Mouse (Mus musculus) ES-E14 (cell line): ENCODE data around the gene Msi2. TPM values are rescaled to one million over a fixed set of nuclear protein-coding genes. Genes with fewer than 3 reads are reported as not detected.

ENCODE experiments used
- DNase-seq: peaks from one replicate; pipeline ENCODE4 v3.0.0-alpha.2; 2013; ENCODE audit warnings: low read depth, low spot score
- H3K27ac ChIP-seq: 2 replicates; pipeline ENCODE4 v1.5.1; 2012; ENCODE audit warnings: low read depth, mild to moderate bottlenecking, low read length, moderate library complexity, mixed read lengths; ENCODE audit not compliant: poor library complexity, insufficient read depth, severe bottlenecking
- H3K36me3 ChIP-seq: 2 replicates; pipeline ENCODE4 v1.6.1; 2012; ENCODE audit warnings: mild to moderate bottlenecking, low read length, moderate library complexity, mixed read lengths; ENCODE audit not compliant: control insufficient read depth, poor library complexity, insufficient read depth, severe bottlenecking
- H3K4me1 ChIP-seq, 2 experiments: fragments of 150-350 bp in 1 of 2; sonication (generic) in 1 of 2; 2 replicates each; pipeline ENCODE4 v1.6.1; 2012; ENCODE audit warnings: low read length in 2 of 2, mild to moderate bottlenecking in 1 of 2, mixed read lengths in 1 of 2; ENCODE audit not compliant: control insufficient read depth in 2 of 2, insufficient read depth in 2 of 2, poor library complexity in 1 of 2
- H3K4me3 ChIP-seq, 2 experiments: fragments of 150-350 bp in 1 of 2; sonication (generic) in 1 of 2; 2 replicates each; pipeline ENCODE4 v1.5.1; 2012; ENCODE audit warnings: low read length in 2 of 2, low read depth in 1 of 2, mild to moderate bottlenecking in 1 of 2, mixed read lengths in 1 of 2; ENCODE audit not compliant: insufficient read depth in 1 of 2, poor library complexity in 1 of 2, severe bottlenecking in 1 of 2
- H3K9ac ChIP-seq: 2 replicates; pipeline ENCODE4 v1.6.1; 2012; ENCODE audit warnings: low read depth, mild to moderate bottlenecking, low read length, mixed read lengths; ENCODE audit not compliant: poor library complexity, insufficient read depth, severe bottlenecking
- H3K9me3 ChIP-seq: fragments of 150-350 bp; sonication (generic); 2 replicates; pipeline ENCODE4 v1.6.1; 2012; ENCODE audit warnings: low read depth, mild to moderate bottlenecking, low read length; ENCODE audit not compliant: control insufficient read depth, insufficient read depth
- CHD2 ChIP-seq: IDR thresholded peaks from 2 replicates; pipeline ENCODE4 v1.6.1; 2014; ENCODE audit warnings: mild to moderate bottlenecking, low read depth, low read length, inconsistent platforms
- HCFC1 ChIP-seq: IDR thresholded peaks from 2 replicates; pipeline ENCODE4 v1.6.1; 2012; ENCODE audit warnings: low read length, inconsistent platforms, borderline replicate concordance; ENCODE audit not compliant: insufficient read depth
- MAFK ChIP-seq: IDR thresholded peaks from 2 replicates; pipeline ENCODE4 v1.6.1; 2014; ENCODE audit warnings: mild to moderate bottlenecking, low read depth, low read length, inconsistent platforms; ENCODE audit not compliant: insufficient read depth
- ZC3H11A ChIP-seq: IDR thresholded peaks from 2 replicates; pipeline ENCODE4 v1.6.1; 2012; ENCODE audit warnings: low read depth, mild to moderate bottlenecking, inconsistent platforms, low read length, borderline replicate concordance
- ZNF384 ChIP-seq: IDR thresholded peaks from 2 replicates; pipeline ENCODE4 v1.6.1; 2012; ENCODE audit warnings: low read depth, low read length, inconsistent platforms
- in situ Hi-C, 2 experiments: fragments of 600-800 bp; cut with MboI; formaldehyde crosslinking; loops; one replicate each; pipeline ENCODE4 v1.15.1; 2025; ENCODE audit warnings: low sequenced_read_pairs in 2 of 2, inconsistent platforms in 1 of 2; ENCODE audit not compliant: unreplicated experiment in 2 of 2
- total RNA-seq: library from RNA; depleted of rRNA; stranded (reverse); fragments of 300-350 nt; gene quantifications from 2 replicates; pipeline ENCODE4 v1.2.3, GENCODE M21; 2012

The Msi2 gene
- total RNA-seq, 1 experiment, result 66.4 TPM

GRCm38 (mm10) chr11:88468996-88469395 is 249.3 kb downstream of the Msi2 start:
- no peak for DNase-seq
- H3K9me3 ChIP-seq, result no peaks in the 10 kb centered on the region
- 0 out of 2 replicates have a peak, but pooled peaks cover 3% of the 10 kb centered on the region for H3K36me3 ChIP-seq
- H3K9ac ChIP-seq, result no peak overlapping the region
- no peak overlapping the region for H3K4me3 ChIP-seq
- peaks cover 0 to 6% of the 10 kb centered on the region in 2 experiments; a peak in 2 of 4 replicates for H3K4me1 ChIP-seq
- in situ Hi-C loops, result no loop called here
- H3K27ac ChIP-seq, result no peak overlapping the region
- TF ChIP-seq ZNF384 (no peak), CHD2 (no peak), MAFK (no peak), HCFC1 (no peak), ZC3H11A (no peak)

GRCm38 (mm10) chr11:88467498-88468245 is 250.6 kb downstream of the Msi2 start:
- in situ Hi-C loops, result no loop called here
- no peak for TF ChIP-seq ZNF384
- no peak for TF ChIP-seq ZC3H11A
- no peak for TF ChIP-seq CHD2
- H3K27ac ChIP-seq, result no peak overlapping the region
- H3K4me1 ChIP-seq, result peaks cover 0 to 6% of the 10 kb centered on the region in 2 experiments; a peak in 2 of 4 replicates
- H3K9me3 ChIP-seq, result no peaks in the 10 kb centered on the region
- 0 out of 2 replicates have a peak, but pooled peaks cover 6% of the 10 kb centered on the region for H3K36me3 ChIP-seq
- no peak for DNase-seq
- no peak overlapping the region for H3K4me3 ChIP-seq
- no peak overlapping the region for H3K9ac ChIP-seq

GRCm38 (mm10) chr11:88463951-88464350 is 254.4 kb downstream of the Msi2 start:
- no peak for TF ChIP-seq ZNF384
- no peak for TF ChIP-seq MAFK
- no peak for TF ChIP-seq HCFC1
- no peak for TF ChIP-seq ZC3H11A
- TF ChIP-seq CHD2, result no peak
- in situ Hi-C loops, result no loop called here
- Histone ChIP-seq H3K9ac (no peak overlapping the region), H3K27ac (no peak overlapping the region), H3K9me3 (no peaks in the 10 kb centered on the region), H3K4me3 (no peak overlapping the region), H3K4me1 (no peaks in the 10 kb centered on the region), H3K36me3 (0 out of 2 replicates have a peak, but pooled peaks cover 4% of the 10 kb centered on the region)
- DNase-seq, result no peak

GRCm38 (mm10) chr11:88462789-88463188 is 255.5 kb downstream of the Msi2 start:
- TF ChIP-seq CHD2, result no peak
- TF ChIP-seq ZC3H11A, result no peak
- no peak for TF ChIP-seq ZNF384
- no peak for TF ChIP-seq MAFK
- no peak for TF ChIP-seq HCFC1
- Histone ChIP-seq H3K4me3 (no peak overlapping the region), H3K27ac (no peak overlapping the region), H3K9me3 (no peaks in the 10 kb centered on the region), H3K4me1 (no peaks in the 10 kb centered on the region), H3K9ac (no peak overlapping the region), H3K36me3 (peaks cover 5% of the 10 kb centered on the region; the same call in 1 of the 2 replicates)
- DNase-seq, result no peak
- in situ Hi-C loops, result no loop called here

GRCm38 (mm10) chr11:88461601-88462000 is 256.7 kb downstream of the Msi2 start:
- Histone ChIP-seq H3K9ac (no peak overlapping the region), H3K9me3 (no peaks in the 10 kb centered on the region), H3K4me1 (no peaks in the 10 kb centered on the region), H3K36me3 (peaks cover 9% of the 10 kb centered on the region; the same call in 1 of the 2 replicates), H3K4me3 (no peak overlapping the region), H3K27ac (no peak overlapping the region)
- in situ Hi-C loops, result no loop called here
- no peak for DNase-seq
- no peak for TF ChIP-seq MAFK
